Mouse (Mus musculus): ENCODE measurements at regions not wholly inside any gene's neighbourhood (a gene's known extent, or its start where the extent isn't known, plus 50 kb on each side); places are given as distances from the start of the nearest gene placed in this dataset.

DNA sequence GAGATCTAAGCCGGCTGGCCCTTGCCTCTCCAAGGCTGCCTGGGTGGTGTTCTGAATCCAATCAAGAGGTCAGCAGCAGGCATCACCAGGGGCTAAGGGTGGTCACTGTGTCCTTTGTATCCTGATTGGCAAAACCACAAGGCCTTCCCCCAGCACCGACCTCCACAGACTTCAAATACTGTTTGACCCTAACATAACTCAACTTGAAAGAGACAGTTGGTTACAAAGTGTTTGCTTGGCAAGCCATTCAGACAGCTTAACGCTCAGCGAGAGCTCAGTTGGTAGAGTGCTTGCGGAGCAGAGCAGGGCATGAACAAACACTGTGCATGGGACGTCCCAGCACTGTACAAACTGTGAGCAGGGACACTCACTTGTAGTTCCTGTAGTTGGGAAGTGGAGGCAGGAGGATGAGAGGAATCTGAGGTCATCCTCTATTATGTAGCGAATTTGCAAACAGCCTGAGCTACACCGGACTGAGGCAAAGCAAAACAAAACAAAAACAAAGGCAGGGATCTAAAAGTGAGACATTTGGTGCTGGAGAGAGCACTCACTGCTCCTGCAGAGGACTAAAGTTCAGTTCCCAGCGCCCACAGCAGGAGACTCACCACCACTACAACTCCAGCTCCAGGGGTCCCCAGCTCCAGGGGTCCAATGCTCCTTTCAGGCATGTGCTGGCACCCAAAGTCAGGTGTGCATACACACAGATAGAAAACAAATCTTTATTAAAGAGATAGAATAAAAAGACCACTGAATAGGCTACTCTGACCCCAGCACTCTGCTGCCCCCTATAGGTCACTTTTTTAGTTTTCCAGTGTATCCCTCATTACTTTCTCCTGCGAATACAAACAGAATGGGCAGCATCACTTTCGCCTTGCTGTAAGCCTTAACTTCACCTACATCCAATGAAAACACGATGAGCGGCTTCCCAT, 273.5 kb downstream of the Prex1 start:
- Histone ChIP-seq H3K27ac (ENCODE audit: low read depth) (no peak overlapping the region), H3K27me3 (ENCODE audit: insufficient read depth, low read length) (no peaks in the 10 kb centered on the region), H3K4me1 (ENCODE audit: insufficient read depth) (0 out of 2 replicates have a peak, but pooled peaks cover 1% of the 10 kb centered on the region), H3K36me3 (replicated peaks; ENCODE audit: insufficient read depth, low read length) (no peaks in the 10 kb centered on the region), H3K9ac (replicated peaks) (no peak overlapping the region), H3K4me2 (ENCODE audit: low read depth, low read length) (no peak overlapping the region), H3K4me3 (ENCODE audit: low read depth, low read length) (no peak overlapping the region), H3K9me3 (ENCODE audit: low read length) (no peaks in the 10 kb centered on the region)
- WGBS (ENCODE audit: insufficient replicate concordance): 56% methylated on average over 13 of the region's 13 CpGs
- peak; percentile 67 for TF ChIP-seq CTCF (IDR thresholded peaks at IDR 0.05; ENCODE audit: low read depth)
- no peak for TF ChIP-seq EP300 (IDR thresholded peaks at IDR 0.05; ENCODE audit: low read depth)
- DNase-seq: no peak
- ATAC-seq: no peak

DNA sequence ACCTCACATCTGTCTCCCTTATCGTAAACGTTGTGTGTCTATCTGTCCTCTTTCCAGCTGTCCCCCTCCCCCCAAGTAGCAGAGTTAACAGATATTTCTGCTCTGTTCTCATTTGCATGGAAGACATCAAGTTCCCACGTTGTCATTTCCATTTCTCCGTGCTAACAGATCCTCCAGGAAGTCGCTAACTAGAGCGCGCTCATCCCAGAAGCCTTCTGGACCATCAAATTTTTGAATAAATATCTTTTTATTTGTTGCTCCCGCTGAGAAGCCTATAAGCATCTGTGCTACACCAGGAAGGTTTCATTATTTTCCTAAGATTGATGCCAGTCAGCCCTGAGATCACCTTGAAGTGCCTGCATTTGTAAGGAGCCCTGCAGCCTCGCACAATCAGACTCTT, 275.4 kb downstream of the Prex1 start:
- WGBS (ENCODE audit: insufficient replicate concordance): 75% methylated on average over 9 of the region's 9 CpGs
- no peaks in the 10 kb centered on the region for H3K27me3 ChIP-seq (ENCODE audit: insufficient read depth, low read length)
- H3K27ac ChIP-seq (ENCODE audit: low read depth): no peak overlapping the region
- H3K9me3 ChIP-seq (ENCODE audit: low read length): no peaks in the 10 kb centered on the region
- ATAC-seq (no peak), DNase-seq (no peak)
- no peaks in the 10 kb centered on the region for H3K4me1 ChIP-seq (ENCODE audit: insufficient read depth)
- no peak overlapping the region for H3K4me3 ChIP-seq (ENCODE audit: low read depth, low read length)
- no peak overlapping the region for H3K9ac ChIP-seq (replicated peaks)
- no peak overlapping the region for H3K4me2 ChIP-seq (ENCODE audit: low read depth, low read length)
- no peaks in the 10 kb centered on the region for H3K36me3 ChIP-seq (replicated peaks; ENCODE audit: insufficient read depth, low read length)
- no peak for TF ChIP-seq EP300 (IDR thresholded peaks at IDR 0.05; ENCODE audit: low read depth)
- TF ChIP-seq CTCF (IDR thresholded peaks at IDR 0.05; ENCODE audit: low read depth): no peak

DNA sequence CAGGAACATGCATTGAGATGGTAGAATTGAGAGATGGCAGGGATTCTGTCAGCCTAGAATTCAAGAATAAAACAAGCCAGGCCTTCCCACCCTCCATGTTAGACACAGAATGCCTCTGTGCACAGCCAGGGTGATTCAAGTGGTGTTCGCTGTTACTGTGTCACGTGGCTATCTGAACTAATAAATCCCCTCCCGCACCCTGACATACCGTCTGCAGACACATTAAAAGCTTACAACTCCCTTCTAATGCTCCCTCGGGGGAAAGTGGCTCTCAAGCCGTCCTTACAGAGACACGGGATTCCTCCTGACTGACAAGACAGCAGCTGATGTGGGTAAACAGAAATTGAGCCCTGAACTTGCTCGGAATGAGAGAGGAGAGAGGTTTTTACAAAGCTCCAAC, 279.1 kb downstream of the Prex1 start:
- Histone ChIP-seq H3K4me3 (ENCODE audit: low read depth, low read length) (no peak overlapping the region), H3K4me2 (ENCODE audit: low read depth, low read length) (no peak overlapping the region), H3K27ac (ENCODE audit: low read depth) (no peak overlapping the region), H3K9me3 (ENCODE audit: low read length) (no peaks in the 10 kb centered on the region), H3K27me3 (ENCODE audit: insufficient read depth, low read length) (no peaks in the 10 kb centered on the region), H3K4me1 (ENCODE audit: insufficient read depth) (no peaks in the 10 kb centered on the region), H3K9ac (replicated peaks) (no peak overlapping the region), H3K36me3 (replicated peaks; ENCODE audit: insufficient read depth, low read length) (no peaks in the 10 kb centered on the region)
- ATAC-seq: no peak
- no peak for DNase-seq
- no peak for TF ChIP-seq EP300 (IDR thresholded peaks at IDR 0.05; ENCODE audit: low read depth)
- no peak for TF ChIP-seq CTCF (IDR thresholded peaks at IDR 0.05; ENCODE audit: low read depth)
- 63% methylated on average over 8 of the region's 8 CpGs for WGBS (ENCODE audit: insufficient replicate concordance)

DNA sequence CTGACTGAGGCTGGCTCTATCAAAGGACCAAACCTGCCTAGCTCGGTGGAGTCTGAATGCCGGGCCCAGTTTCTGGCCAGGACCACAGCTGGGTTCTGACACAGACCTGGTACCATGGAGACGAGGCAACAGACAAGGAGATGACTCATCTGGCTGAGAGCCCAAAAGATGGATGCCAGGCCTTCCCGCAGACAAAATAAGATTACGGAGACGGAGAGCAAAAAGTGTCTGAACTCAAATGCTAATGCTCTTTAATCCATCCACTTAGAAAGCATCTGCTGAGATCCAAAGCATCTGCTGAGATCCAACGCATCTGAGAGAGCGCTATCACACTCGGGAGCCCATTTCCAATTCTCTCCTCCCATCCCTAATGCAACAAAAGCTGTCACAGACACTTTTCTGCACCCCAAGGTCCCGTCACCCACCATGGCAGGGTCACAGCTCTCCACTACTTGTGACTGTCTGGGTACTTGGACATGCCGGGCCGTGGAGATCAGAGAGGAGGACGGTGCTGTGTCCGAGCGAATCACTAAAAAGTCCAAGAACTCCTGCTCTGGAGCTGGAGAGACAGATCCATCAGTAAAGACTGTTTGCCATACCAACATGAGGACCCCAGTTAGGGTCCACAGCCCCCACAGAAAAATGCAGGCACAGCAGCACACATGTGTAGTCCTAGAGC, 278.3 kb upstream of the Sulf2 start:
- DNase-seq (no peak), ATAC-seq (no peak)
- Histone ChIP-seq H3K4me1 (ENCODE audit: insufficient read depth) (no peaks in the 10 kb centered on the region), H3K9ac (replicated peaks) (no peak overlapping the region), H3K4me3 (ENCODE audit: low read depth, low read length) (no peak overlapping the region), H3K27me3 (ENCODE audit: insufficient read depth, low read length) (no peaks in the 10 kb centered on the region), H3K27ac (ENCODE audit: low read depth) (no peak overlapping the region), H3K9me3 (ENCODE audit: low read length) (no peaks in the 10 kb centered on the region), H3K4me2 (ENCODE audit: low read depth, low read length) (no peak overlapping the region), H3K36me3 (replicated peaks; ENCODE audit: insufficient read depth, low read length) (no peaks in the 10 kb centered on the region)
- TF ChIP-seq EP300 (IDR thresholded peaks at IDR 0.05; ENCODE audit: low read depth): no peak
- no peak for TF ChIP-seq CTCF (IDR thresholded peaks at IDR 0.05; ENCODE audit: low read depth)
- 75% methylated on average over 15 of the region's 15 CpGs for WGBS (ENCODE audit: insufficient replicate concordance)

DNA sequence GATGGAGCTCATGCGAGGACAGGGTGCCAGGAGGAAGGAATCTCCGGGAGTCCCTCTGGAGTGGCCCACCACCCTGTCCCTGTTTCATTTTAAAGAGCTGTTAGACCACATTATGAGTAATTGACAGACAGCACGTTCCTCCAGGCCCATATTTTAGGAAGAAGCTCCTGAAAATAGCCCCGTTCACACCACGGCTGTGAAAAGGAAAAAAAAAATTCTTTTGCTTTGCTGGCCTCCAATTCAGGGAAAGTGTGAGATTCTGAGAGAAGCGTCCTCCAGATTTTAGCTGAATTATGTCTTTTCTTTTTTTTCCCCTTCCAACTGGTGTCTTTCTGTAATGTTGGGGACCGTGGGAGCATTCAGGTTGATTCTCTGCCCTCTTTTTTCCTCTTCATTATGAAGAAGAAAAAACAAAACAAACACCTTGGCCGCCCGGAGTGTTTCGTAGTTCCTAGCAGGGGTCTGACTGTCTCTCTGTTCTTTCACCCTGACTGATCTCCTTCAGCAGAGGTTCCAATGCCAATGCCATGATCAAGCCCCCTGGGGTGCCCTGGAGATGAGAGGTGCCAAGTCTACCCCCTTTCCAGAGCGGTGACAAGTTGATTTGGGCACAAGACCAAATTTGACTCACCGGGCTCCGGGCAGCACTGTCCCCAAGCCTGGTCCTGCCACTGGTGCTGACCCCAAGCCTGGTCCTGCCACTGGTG, 277.6 kb upstream of the Sulf2 start:
- Histone ChIP-seq H3K27me3 (ENCODE audit: insufficient read depth, low read length) (no peaks in the 10 kb centered on the region), H3K36me3 (replicated peaks; ENCODE audit: insufficient read depth, low read length) (no peaks in the 10 kb centered on the region), H3K9me3 (ENCODE audit: low read length) (no peaks in the 10 kb centered on the region), H3K4me2 (ENCODE audit: low read depth, low read length) (no peak overlapping the region), H3K27ac (ENCODE audit: low read depth) (no peak overlapping the region), H3K9ac (replicated peaks) (no peak overlapping the region), H3K4me3 (ENCODE audit: low read depth, low read length) (no peak overlapping the region), H3K4me1 (ENCODE audit: insufficient read depth) (no peaks in the 10 kb centered on the region)
- TF ChIP-seq CTCF (IDR thresholded peaks at IDR 0.05; ENCODE audit: low read depth) (no peak), EP300 (IDR thresholded peaks at IDR 0.05; ENCODE audit: low read depth) (no peak)
- ATAC-seq: no peak
- DNase-seq: no peak
- 74% methylated on average over 13 of the region's 13 CpGs for WGBS (ENCODE audit: insufficient replicate concordance)

DNA sequence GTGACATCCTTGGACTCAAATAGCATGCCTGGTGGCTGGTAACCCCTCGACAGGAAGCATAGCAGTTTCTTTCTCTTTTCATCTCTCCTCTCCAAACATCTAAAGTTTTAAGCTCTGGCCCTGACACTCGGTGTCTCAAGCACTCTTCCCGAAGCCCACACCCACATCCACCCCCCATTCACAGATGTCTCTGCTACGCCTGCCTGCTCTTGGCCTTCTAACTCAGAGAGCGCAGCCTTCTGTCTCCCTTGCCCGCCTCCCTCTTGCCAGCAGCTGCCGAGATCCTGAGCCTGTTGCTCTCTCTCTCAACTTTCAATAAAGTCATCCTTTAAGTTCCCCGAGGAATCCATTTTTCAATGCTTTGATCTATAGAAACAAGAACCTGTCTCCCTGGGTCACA, 277.1 kb upstream of the Sulf2 start:
- H3K9me3 ChIP-seq (ENCODE audit: low read length): no peaks in the 10 kb centered on the region
- no peaks in the 10 kb centered on the region for H3K36me3 ChIP-seq (replicated peaks; ENCODE audit: insufficient read depth, low read length)
- TF ChIP-seq EP300 (IDR thresholded peaks at IDR 0.05; ENCODE audit: low read depth) (no peak), CTCF (IDR thresholded peaks at IDR 0.05; ENCODE audit: low read depth) (no peak)
- H3K27ac ChIP-seq (ENCODE audit: low read depth): no peak overlapping the region
- no peak overlapping the region for H3K9ac ChIP-seq (replicated peaks)
- WGBS (ENCODE audit: insufficient replicate concordance): 72% methylated on average over 8 of the region's 8 CpGs
- H3K4me2 ChIP-seq (ENCODE audit: low read depth, low read length): no peak overlapping the region
- no peak for ATAC-seq
- H3K4me1 ChIP-seq (ENCODE audit: insufficient read depth): no peaks in the 10 kb centered on the region
- DNase-seq: no peak
- H3K4me3 ChIP-seq (ENCODE audit: low read depth, low read length): no peak overlapping the region
- no peaks in the 10 kb centered on the region for H3K27me3 ChIP-seq (ENCODE audit: insufficient read depth, low read length)

Measured in liver, postnatal 0 days (tissue).